17 mouse cellular contexts compared by ENCODE assay signal in genomic region chr14:6163538-6163937, GRCm38 (mm10). TPM values are rescaled to one million over a fixed set of nuclear protein-coding genes. Genes with fewer than 3 reads are reported as not detected.
DNase-seq lines count a peak whose midpoint lies in the region.
"Had no signal": no experiment of that assay in that cellular context is flagged by ENCODE, and none has a peak within 500 bp of the region (broad histone marks: within the 10 kb centered on the region; RNA-seq: fewer than 3 reads in every experiment).

No protein-coding gene starts in this region.

- DNase-seq in T-cell, adult 2 months (ENCODE audit: low spot score): peak; percentile 3
- peak; percentile 0 to 1 for DNase-seq in heart, adult 9 months (ENCODE audit: low spot score in 2 of 2)
- DNase-seq in kidney, adult 11 months: peak; percentile 2
- peak; percentile 1 to 2 for DNase-seq in layer of hippocampus, adult 8-10 months (ENCODE audit: low spot score in 2 of 2)
- peak; percentile 30 for DNase-seq in testis, postnatal 10 days (ENCODE audit: low spot score)
- DNase-seq in urinary bladder, postnatal 25 days (ENCODE audit: low spot score): peak; percentile 2

RNA-seq across cellular contexts. Expression of gene Gm3476, which starts 37.9 kb away (rescaled TPM):
- total RNA-seq in layer of hippocampus, adult 8-10 months (2022): not detected
- total RNA-seq: adrenal gland, adult 18-20 months; adrenal gland, postnatal 10 days; adrenal gland, postnatal 36 days; common myeloid progenitor, adult 5-6 weeks; ES-E14; forebrain, postnatal 0 days; gastrocnemius, adult 2 months; gastrocnemius, postnatal 14 days; gastrocnemius, postnatal 4 days; heart, adult 18-20 months; heart, postnatal 14 days had no signal

RNA-seq across cellular contexts. Expression of gene Gm3468, which starts 55.1 kb away (rescaled TPM):
- 1 to 10 TPM in 3 of 4 experiments, under 1 TPM in 1; 0.69 to 2.4 (median 1.7) TPM for total RNA-seq in layer of hippocampus, adult 8-10 months (2022)
- total RNA-seq: gastrocnemius, adult 2 months; heart, adult 18-20 months had no signal

RNA-seq across cellular contexts. Expression of gene Gm21560, which starts 55.6 kb away (rescaled TPM):
- 1 to 10 TPM; 1.2 to 2.4 (median 1.7) TPM for total RNA-seq in layer of hippocampus, adult 8-10 months (2022)
- total RNA-seq: adrenal gland, adult 18-20 months; adrenal gland, postnatal 36 days; common myeloid progenitor, adult 5-6 weeks; ES-E14; forebrain, postnatal 0 days had no signal

Comparison
In these comparisons a context has a peak if more than half of its experiments do, and no peak if none do; other contexts are left out.
1. Peak in every context shown above with its lines: DNase-seq.